Mouse (Mus musculus) kidney, postnatal 0 days (tissue): Measurements from ENCODE around the gene Spint5. TPM values are rescaled to one million over a fixed set of nuclear protein-coding genes. Genes with fewer than 3 reads are reported as not detected.

Experiments used
- ATAC-seq: fragments of 200-750 bp; cut with Nextera tagmentation; replicated peaks from 2 replicates; pipeline ENCODE4 v1.8.0; 2017; ENCODE audit warnings: low read depth, moderate number of reproducible peaks, moderate TSS enrichment, moderate library complexity; ENCODE audit not compliant: low FRiP score
- DNase-seq: peaks from one replicate; pipeline ENCODE4 v3.0.0-alpha.2; 2016; ENCODE audit warnings: low spot score
- H3K27ac ChIP-seq: fragments of 300-500 bp; sonication (generic); 2 replicates; pipeline ENCODE4 v1.5.1; 2014; ENCODE audit warnings: mild to moderate bottlenecking
- H3K27me3 ChIP-seq: fragments of 300-500 bp; sonication (generic); 2 replicates; pipeline ENCODE4 v1.6.1; 2014; ENCODE audit warnings: low read length, mixed read lengths; ENCODE audit not compliant: insufficient read depth
- H3K36me3 ChIP-seq: fragments of 300-500 bp; sonication (generic); 2 replicates; pipeline ENCODE4 v1.6.1; 2014; ENCODE audit warnings: low read length, mixed read lengths; ENCODE audit not compliant: insufficient read depth
- H3K4me1 ChIP-seq: fragments of 300-500 bp; sonication (generic); replicated peaks from 2 replicates; pipeline ENCODE4 v1.6.1; 2014; ENCODE audit warnings: antibody characterized with exemption, low read length, mixed read lengths; ENCODE audit not compliant: insufficient read depth
- H3K4me2 ChIP-seq: fragments of 300-500 bp; sonication (generic); 2 replicates; pipeline ENCODE4 v1.6.1; 2014; ENCODE audit warnings: mild to moderate bottlenecking, low read length, moderate library complexity, mixed read lengths
- H3K4me3 ChIP-seq: fragments of 300-500 bp; sonication (generic); replicated peaks from 2 replicates; pipeline ENCODE4 v1.5.1; 2014; ENCODE audit warnings: low read depth, low read length
- H3K9ac ChIP-seq: fragments of 300-500 bp; sonication (generic); 2 replicates; pipeline ENCODE4 v1.6.1; 2014; ENCODE audit warnings: low read depth, low read length
- H3K9me3 ChIP-seq: fragments of 300-500 bp; sonication (generic); replicated peaks from 2 replicates; pipeline ENCODE4 v1.6.1; 2016; ENCODE audit warnings: low read length, inconsistent platforms, mixed read lengths
- CTCF ChIP-seq: IDR thresholded peaks from 2 replicates; pipeline ENCODE4 v1.5.1; 2016; ENCODE audit warnings: antibody characterized with exemption, low read depth, mild to moderate bottlenecking, moderate library complexity
- WGBS: fragments of 180-500 bp; shearing (Covaris S2); extraction: QIAGEN DNeasy Blood & Tissue Kit; methylation state at CpG from one replicate; pipeline ENCODE4 v1.1.7; 2014; 5-methylcytosine and 5-hydroxymethylcytosine counted together
- polyA plus RNA-seq: library from polyadenylated mRNA; unstranded; fragments of >200 nt; fragmentation: Nextera tagmentation; extraction: Ambion mirVana; gene quantifications from 2 replicates; pipeline ENCODE4 v1.2.1, GENCODE M21; 2015

The Spint5 gene
- polyA plus RNA-seq, 1 experiment from 2014 or later = not detected

DNA sequence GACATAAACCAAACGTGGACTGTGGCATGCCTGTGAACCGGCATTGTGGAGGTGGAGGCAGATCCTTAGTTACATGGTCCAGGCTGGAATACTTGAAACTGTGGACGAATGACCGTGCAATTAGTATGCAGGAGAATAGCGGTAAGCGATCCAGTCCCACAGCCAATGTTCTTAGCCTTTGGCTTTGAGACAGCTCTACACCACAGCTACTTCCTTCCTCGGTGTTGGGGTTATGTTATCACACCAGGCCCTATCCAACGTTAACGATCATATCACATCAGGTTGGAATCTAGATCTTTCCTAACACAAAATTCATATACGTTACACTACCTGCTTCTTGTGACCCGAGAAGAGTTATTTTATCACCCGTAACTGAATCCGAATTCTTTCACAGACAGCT is 29.9 kb downstream of the Spint5 start:
- DNase-seq = no peak
- ATAC-seq = no peak
- Histone ChIP-seq H3K4me1 (peaks cover 13% of the 10 kb centered on the region; the same call in 1 of the 2 replicates), H3K36me3 (0 out of 2 replicates have a peak, but pooled peaks cover 4% of the 10 kb centered on the region), H3K27me3 (no peaks in the 10 kb centered on the region), H3K9me3 (no peaks in the 10 kb centered on the region), H3K4me2 (peak overlapping the region; percentile 94), H3K27ac (no peak overlapping the region), H3K9ac (peak overlapping the region; percentile 96; the same call in 1 of the 2 replicates), H3K4me3 (peak overlapping the region; percentile 93)
- 63% methylated on average over 13 of the region's 13 CpGs for WGBS
- no peak for TF ChIP-seq CTCF

DNA sequence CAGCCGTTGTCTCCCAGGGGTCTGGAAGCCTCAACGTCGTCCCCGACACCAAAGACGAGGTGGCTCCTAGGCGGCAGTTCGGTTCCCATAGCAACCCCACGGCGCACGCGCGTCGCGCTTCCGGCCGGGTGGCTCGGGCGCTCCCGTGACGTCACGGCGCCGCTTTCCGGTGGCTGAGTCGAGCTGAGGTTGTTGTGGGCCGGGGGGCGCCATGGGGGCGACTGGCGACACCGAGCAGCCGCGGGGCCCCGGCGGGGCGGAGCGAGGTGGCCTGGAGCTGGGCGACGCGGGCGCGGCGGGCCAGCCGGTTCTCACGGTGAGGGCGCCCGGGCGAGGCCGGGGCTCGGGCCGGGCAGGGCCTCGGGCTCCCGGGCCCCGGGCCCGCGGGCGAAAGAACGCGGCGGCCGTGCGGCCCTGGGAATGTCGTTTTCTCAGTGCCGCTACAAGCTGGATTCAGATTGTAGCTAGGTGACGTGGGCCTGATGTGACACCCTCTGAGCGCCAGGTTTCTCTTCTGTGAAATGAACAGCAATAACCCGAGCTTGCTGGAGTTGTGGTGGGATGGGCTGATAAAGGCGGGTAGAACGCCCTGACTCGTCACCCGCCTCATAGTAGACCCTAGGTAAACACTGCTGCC is 30.9 kb downstream of the Spint5 start, which contains the start of the genes Wfdc3 and Dnttip1:
Gene Wfdc3 (minus strand): TSS at position 89 of the 637 bp plus-strand sequence.
Gene Dnttip1 (plus strand): TSS at position 141 of the 637 bp plus-strand sequence.
- ATAC-seq (peak; percentile 85), DNase-seq (peak; percentile 91)
- Histone ChIP-seq H3K4me1 (peaks cover 13% of the 10 kb centered on the region; the same call in 1 of the 2 replicates), H3K36me3 (peaks cover 11% of the 10 kb centered on the region), H3K4me3 (peak within 1 kb of the TSS; percentile 93), H3K9ac (peak within 1 kb of the TSS; percentile 96), H3K4me2 (peak within 1 kb of the TSS; percentile 94), H3K9me3 (no peaks in the 10 kb centered on the region), H3K27ac (peak within 1 kb of the TSS; percentile 76), H3K27me3 (no peaks in the 10 kb centered on the region)
- no peak for TF ChIP-seq CTCF
- under 1% methylated on average over 70 of the region's 70 CpGs for WGBS

DNA sequence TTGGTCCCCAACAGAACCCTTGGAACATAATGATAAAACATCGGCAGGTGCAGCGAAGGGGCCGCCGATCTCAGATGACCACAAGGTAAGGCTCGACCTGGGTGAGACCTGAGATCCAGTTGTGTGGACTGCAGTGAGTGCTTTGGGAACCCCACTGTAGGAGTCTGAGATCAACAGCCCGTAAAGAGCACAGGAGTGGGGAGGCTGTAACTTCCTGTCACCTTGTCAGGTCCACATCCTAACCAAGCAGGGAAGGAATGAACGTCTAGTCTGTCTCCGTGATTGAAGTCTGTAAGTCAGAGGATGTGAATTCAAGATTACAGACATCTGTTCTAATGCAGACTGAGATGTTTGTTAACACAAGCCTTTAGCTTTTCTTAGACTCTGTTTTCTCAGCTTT is 31.6 kb downstream of the Spint5 start:
- Histone ChIP-seq H3K4me1 (peaks cover 13% of the 10 kb centered on the region; the same call in 1 of the 2 replicates), H3K9me3 (no peaks in the 10 kb centered on the region), H3K4me2 (peak overlapping the region; percentile 94), H3K9ac (peak overlapping the region; percentile 96), H3K27me3 (no peaks in the 10 kb centered on the region), H3K27ac (no peak overlapping the region), H3K36me3 (peaks cover 13% of the 10 kb centered on the region), H3K4me3 (peak overlapping the region; percentile 93)
- no peak for DNase-seq
- 0 out of 2 replicates have a peak, but pooled peaks have one; percentile 19 for ATAC-seq
- no peak for TF ChIP-seq CTCF
- WGBS = 42% methylated on average over 8 of the region's 8 CpGs

DNA sequence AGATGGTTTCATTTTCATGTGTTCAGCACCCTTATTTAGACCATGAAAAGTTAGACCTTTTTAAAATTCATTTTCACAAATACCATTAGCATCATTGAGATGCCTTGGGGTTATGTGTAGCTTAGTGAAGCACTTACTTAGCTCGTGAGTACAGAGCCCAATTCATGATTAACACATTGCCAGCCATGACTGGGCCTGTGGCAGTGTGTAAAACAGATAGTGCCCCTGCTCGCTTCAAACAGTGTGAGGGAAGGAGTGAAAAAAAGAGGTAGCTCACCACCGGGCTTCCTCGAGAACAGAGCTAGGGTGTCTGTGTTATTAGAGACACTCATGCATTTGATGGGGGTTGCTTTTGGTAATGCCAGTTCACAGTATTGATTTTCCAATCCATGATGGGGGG is 33.1 kb downstream of the Spint5 start:
- no peak overlapping the region for H3K27ac ChIP-seq
- ATAC-seq (no peak), DNase-seq (no peak)
- no peak overlapping the region for H3K4me3 ChIP-seq
- no peak for TF ChIP-seq CTCF
- no peak overlapping the region for H3K4me2 ChIP-seq
- H3K9ac ChIP-seq = no peak overlapping the region
- no peaks in the 10 kb centered on the region for H3K27me3 ChIP-seq
- no peaks in the 10 kb centered on the region for H3K9me3 ChIP-seq
- H3K36me3 ChIP-seq = peaks cover 20% of the 10 kb centered on the region
- WGBS = 80% methylated on average over 4 of the region's 4 CpGs
- H3K4me1 ChIP-seq = peaks cover 13% of the 10 kb centered on the region; the same call in 1 of the 2 replicates

DNA sequence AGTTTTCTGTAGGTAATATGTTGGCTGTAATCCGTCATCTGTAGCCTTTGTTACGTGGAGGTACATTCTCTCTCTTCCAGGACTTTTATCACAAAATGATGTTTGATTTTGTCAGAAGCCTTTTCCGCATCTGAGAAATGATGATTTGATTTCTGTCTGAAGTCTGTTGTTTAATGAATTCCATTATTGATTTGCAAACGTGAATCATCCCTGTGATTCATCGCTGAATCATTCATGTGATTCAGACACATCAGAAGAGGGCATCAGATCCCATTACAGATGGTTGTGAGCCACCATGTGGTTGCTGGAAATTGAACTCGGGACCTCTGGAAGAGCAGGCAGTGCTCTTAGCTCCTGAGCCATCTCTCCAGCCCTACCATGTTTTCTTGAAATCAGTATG is 33.9 kb downstream of the Spint5 start:
- ATAC-seq (no peak), DNase-seq (no peak)
- H3K36me3 ChIP-seq = peaks cover 23% of the 10 kb centered on the region
- no peak overlapping the region for H3K4me3 ChIP-seq
- WGBS = 90% methylated on average over 6 of the region's 6 CpGs
- peaks cover 13% of the 10 kb centered on the region; the same call in 1 of the 2 replicates for H3K4me1 ChIP-seq
- no peak overlapping the region for H3K4me2 ChIP-seq
- no peak overlapping the region for H3K9ac ChIP-seq
- no peaks in the 10 kb centered on the region for H3K27me3 ChIP-seq
- H3K9me3 ChIP-seq = no peaks in the 10 kb centered on the region
- TF ChIP-seq CTCF = no peak
- no peak overlapping the region for H3K27ac ChIP-seq

DNA sequence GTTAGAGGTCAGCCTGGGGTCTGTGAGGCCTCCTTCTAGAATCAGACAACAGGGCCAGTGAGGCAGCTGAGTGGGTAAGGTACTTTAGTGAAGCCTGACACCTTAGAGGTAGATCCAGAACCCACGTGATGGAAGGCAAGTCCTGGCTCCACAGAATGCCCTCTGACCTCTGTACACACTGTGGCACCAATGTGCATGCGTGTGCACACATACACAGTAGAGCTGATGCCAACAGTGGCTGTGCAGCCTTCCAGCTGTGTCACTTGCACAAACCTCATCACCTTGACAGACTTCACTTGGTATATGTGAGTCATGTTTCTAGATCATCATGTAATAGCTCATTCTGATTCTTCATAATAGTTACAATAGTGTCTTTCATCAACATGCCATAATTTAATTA is 37.3 kb downstream of the Spint5 start:
- no peak for ATAC-seq
- H3K27ac ChIP-seq = no peak overlapping the region

More for the DNA sequence above, 37.3 kb downstream of the Spint5 start:
- H3K4me1 ChIP-seq = no peaks in the 10 kb centered on the region
- peaks cover 54% of the 10 kb centered on the region for H3K36me3 ChIP-seq
- no peak overlapping the region for H3K4me3 ChIP-seq
- no peak for TF ChIP-seq CTCF
- 85% methylated on average over 2 of the region's 2 CpGs for WGBS
- H3K9me3 ChIP-seq = no peaks in the 10 kb centered on the region
- no peaks in the 10 kb centered on the region for H3K27me3 ChIP-seq
- DNase-seq = no peak
- H3K4me2 ChIP-seq = no peak overlapping the region
- H3K9ac ChIP-seq = no peak overlapping the region
